Mouse (Mus musculus): Measurements from ENCODE around the gene Ell.

- no peak for TF ChIP-seq POLR2A (IDR thresholded peaks at IDR 0.05; ENCODE audit: extremely low read depth, insufficient read depth, low read length)
- TF ChIP-seq CTCF (IDR thresholded peaks at IDR 0.05; ENCODE audit: low read depth, low read length), result no peak
Observed at GRCm38 (mm10) chr8:70546412-70546811, 7.2 kb downstream of the Ell start.

All from liver, adult 2 months (tissue).